Mouse (Mus musculus) small intestine, adult 2 months (tissue): ENCODE results near the gene Dnajc13.

Experiments used
- CTCF ChIP-seq: fragments of 200-500 bp; IDR thresholded peaks from 2 replicates; pipeline ENCODE4 v1.5.1; 2012; ENCODE audit warnings: low read depth, mild to moderate bottlenecking, control low read depth, inconsistent platforms, low read length, moderate library complexity, mixed read lengths; ENCODE audit not compliant: insufficient replicate concordance, insufficient read length; ENCODE audit errors: extremely low read depth
- POLR2A ChIP-seq: fragments of 200-500 bp; IDR thresholded peaks from 2 replicates; pipeline ENCODE4 v1.6.1; 2012; ENCODE audit warnings: low read depth, mild to moderate bottlenecking, control low read depth, inconsistent platforms, low read length, moderate library complexity

GRCm38 (mm10) chr9:104128110-104128509, 134.6 kb downstream of the Dnajc13 start:
- TF ChIP-seq CTCF, result no peak
- TF ChIP-seq POLR2A, result no peak
